Mouse (Mus musculus) retina, embryonic 14.5 days (tissue): Measurements from ENCODE around the gene Ablim2.

Experiments used
- DNase-seq: peaks from one replicate; pipeline ENCODE4 v3.0.0-alpha.2; 2015; ENCODE audit warnings: low spot score

Ablim2 gene

GRCm38 (mm10) chr5:35814334-35814941 lies 56.8 kb downstream of the Ablim2 start:
- DNase-seq: no peak

DNA sequence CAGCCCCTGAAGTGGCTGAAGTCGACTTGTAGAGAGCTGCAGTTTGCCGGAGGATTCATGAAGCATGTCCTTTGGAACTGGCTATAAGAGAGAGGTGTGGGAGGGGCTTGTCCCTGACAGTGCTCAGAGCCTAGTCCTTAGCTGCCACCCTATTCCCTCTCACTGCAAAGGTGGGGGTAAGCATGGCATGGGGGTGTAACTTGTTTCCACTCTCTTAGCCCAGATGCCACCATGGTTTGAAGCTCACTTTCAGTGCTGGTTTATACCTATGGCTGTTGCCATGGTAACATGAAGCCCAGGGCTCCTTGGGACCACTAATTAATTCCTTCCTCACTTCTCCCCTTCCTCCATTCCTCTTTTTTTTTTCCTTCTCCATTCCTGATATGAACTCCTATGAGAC lies 57.4 kb downstream of the Ablim2 start:
- no peak for DNase-seq

DNA sequence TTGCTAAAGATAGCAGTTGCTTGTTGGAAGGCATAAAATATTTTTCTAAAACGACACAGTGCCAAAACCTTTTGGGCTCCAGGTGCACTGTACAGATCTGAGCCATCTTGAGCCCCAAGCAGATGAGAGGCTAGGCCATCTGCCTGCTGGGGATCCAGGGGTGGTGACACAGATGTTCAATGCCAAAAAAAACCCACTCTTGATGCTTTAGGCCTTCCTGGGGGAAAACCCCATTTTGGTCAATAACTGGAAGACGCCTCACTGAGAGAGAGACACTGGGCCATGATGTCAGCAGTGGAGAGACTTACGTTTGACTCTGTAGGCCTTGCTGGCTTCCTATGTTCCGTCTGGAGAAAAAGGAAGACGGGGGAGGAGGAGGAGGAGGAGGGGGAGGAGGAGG lies 59.6 kb downstream of the Ablim2 start:
- DNase-seq: no peak

- no peak for DNase-seq
Measured at GRCm38 (mm10) chr5:35817882-35818281, 60.2 kb downstream of the Ablim2 start.

- DNase-seq: no peak
Measured at GRCm38 (mm10) chr5:35822721-35823120, 65.0 kb downstream of the Ablim2 start.

DNA sequence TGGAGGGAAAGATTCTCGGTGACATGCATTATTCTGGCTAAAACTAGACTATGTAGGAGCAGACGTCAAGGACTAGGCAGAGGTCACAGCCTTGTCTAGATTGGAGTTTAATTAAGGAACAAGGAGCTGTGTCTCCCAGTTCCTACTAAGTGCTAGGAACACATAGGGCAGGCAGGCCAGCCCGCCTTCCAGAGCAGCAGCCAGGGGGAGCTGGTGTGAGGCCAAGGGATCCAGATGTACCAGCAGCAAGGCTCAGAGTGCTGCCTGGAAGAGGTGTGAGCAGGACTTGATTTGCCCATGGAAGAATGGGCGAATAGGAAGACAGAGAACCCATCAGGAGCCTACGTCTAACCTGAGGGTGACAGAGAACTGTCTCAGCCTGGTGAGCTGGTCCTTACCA lies 68.8 kb downstream of the Ablim2 start:
- DNase-seq: no peak

DNA sequence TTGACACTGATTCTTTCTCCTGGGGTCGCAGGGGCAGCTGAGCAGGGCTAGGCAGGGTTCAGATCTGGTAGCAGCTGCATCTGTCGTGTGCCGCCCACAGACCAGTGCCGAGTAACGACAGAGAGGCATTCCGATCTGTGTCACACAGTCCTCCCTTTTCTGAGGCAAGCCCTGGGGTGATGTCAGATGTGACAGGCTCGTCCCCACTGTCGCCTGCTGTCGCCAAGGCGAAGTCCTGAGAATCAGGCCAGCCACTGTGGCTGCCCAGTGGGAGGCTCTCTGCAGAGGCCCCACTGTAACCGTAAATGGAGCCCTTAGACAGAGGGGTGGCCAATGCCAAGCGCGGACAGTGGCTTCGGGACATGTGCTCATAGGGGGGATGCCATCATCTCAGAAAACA lies 69.4 kb downstream of the Ablim2 start:
- peak; percentile 52 for DNase-seq

DNA sequence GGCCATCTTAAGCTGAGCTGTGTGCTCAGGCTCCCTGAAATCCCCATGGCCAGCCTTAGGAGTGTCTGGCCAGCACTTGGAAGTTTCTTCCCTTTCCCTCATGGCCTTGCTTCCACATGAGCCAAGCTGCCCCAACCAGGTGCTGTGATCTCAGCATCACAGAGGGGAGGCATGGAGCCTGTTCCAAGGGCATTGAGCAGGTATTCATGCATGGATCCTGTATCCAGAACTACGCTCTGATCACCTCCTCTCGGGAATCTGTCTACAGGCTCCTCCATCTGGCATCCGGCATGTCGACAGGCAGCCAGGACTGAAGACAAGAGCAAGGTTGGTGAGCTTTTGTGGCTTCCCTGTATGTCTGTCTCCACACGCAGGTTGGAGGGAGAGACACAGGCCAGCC lies 70.2 kb downstream of the Ablim2 start:
- no peak for DNase-seq

DNA sequence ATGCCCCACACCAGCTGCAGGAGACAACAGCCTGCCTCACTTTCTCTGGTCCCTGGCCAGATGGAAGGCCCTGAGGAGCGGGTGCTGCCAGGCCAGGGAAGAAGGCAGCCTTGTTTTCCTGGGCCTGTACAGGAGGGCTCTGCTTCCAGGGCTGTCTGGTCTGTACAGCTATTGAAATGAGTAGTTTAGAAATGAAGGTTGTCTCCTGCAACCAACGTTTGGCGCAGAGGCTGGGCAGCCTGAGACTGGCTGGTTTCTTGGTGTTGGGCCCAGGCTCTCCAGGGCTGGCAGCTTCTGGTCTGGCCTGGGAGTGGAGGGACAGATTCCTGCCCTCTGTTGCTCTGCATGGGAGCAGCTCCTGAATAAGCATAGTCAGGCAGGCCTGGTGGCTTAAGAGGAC lies 72.4 kb downstream of the Ablim2 start:
- DNase-seq: no peak

- no peak for DNase-seq
Measured at GRCm38 (mm10) chr5:35833881-35834280, 76.2 kb downstream of the Ablim2 start.

DNA sequence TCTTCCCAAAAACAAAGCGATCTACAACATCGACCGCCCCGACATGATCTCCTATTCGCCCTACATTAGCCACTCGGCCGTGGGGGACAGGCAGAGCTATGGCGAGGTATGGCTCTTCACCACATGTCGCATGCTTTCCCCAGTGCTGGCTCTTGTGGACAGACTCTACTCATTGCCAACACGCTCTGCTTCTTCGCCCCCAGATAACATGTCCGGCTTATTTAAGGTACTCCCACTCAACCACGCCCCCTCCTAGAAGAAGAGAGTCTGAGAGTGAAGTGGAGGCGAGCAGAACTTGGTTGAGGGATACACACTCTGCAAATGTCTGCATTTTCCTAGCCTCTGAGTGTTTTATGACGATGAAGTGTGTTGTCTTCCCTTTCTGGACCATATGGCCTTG lies 79.3 kb downstream of the Ablim2 start:
- DNase-seq: no peak

GRCm38 (mm10) chr5:35839262-35839661 lies 81.6 kb downstream of the Ablim2 start:
- DNase-seq: peak; percentile 49

DNA sequence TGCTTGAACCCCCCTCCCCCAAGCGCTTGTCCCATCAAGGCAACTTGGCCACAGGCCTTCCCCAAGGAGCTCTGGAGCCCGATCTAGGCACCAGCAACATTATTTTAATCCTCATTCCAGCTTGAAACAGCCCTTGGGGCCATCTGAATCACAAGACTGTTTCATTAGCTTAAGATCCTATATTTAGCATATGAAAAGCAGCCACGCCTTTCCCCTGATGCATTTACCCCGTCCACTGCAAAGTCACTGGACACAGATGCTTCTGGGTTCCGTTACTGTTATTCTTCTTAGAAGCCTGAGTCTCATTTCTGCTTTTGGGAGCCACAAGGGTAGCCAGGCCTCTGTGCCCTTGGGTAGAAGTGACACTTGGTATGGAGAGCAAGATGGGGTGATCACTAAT lies 93.8 kb downstream of the Ablim2 start:
- no peak for DNase-seq

DNA sequence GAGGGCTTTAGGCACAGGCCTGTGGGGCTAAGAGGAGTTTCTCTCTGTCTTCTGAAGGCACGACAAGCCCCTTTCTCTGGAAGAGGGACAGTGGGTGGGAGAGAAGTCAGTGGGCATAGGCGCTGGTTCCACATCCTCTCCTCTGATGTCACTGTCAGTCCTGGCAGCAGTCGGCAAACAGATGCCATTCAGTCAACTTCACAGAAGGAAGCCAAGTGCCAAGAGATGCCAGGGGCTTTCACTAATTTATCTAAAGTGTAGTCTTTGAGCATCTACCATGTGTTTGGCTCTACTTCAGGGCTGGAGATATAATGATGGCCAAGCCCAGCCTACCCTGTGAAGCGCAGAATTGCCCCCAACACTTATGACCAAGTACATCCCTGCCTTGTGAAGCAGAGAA lies 95.8 kb downstream of the Ablim2 start:
- DNase-seq: no peak

DNA sequence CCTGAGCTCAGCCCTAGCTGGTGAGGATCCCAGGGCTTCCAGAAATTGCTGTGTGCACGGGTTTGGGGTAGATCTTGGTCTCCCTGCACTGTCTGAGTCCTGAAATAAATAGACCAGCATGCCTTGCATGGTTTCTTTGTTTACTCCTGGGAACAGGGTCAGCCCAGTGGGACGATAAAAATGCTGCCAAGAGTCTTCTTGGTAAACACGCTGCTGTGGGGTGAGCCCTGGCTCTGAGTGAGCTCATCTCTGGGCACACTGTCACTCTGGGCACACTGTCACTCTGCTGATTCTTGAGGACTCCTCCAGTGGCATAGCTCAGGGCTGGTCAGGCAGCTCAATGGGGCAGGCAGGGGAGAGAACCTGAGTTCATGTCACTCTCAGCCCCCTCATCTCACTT lies 98.6 kb downstream of the Ablim2 start:
- no peak for DNase-seq

GRCm38 (mm10) chr5:35858069-35858468 lies 100.4 kb downstream of the Ablim2 start:
- peak; percentile 85 for DNase-seq

DNA sequence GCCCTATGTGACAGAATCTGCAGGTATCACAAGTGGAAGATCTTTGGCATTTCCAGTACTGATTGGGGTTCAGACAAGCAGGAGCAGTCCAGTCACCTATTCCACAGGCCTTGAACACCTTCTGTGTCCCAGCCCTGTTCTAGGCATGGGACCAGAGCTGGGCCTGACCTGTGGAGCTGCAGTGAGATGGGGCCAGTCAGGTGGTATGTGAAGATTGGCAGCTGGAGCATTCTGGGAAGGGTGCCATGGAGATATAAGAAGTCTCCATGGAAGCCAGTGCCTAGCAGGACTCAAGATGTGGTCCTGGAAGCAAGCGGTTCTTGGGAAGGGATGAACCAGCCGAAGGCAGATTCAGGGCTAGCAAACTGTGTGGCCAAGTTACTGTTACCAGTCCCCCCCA lies 103.8 kb downstream of the Ablim2 start:
- no peak for DNase-seq

GRCm38 (mm10) chr5:35869973-35870372 lies 112.3 kb downstream of the Ablim2 start:
- DNase-seq: no peak

DNA sequence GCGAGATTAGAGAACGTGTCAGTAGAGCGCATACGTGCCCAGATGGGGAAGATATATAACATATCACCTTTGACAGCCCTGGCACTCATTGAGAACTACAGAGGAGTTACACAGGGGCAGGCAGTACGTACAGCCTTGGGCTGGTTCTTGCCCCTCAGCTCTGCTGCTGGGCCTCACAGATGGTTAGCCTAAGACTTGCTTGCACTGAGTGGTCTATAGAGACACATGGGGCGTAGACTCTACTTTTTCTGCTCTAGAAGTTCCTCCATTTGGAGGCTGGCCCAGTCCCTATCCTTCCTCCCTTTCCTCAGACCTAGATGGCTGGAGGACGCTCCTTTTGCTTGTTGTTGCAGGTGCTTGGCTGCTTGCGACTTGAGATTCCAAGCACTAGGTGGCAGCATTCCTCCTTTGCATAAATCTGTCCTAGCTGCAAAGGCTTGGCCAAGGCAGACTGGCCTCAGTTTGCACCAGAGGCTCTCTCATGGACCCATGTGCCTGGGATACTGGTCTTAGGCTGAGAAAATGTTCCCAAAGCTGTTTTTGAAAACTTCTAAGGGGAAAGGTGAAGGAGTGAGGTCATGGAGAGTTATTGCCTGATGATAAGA lies 112.8 kb downstream of the Ablim2 start:
- DNase-seq: peak; percentile 91

- no peak for DNase-seq
Measured at GRCm38 (mm10) chr5:35873382-35873781, 115.7 kb downstream of the Ablim2 start.

- no peak for DNase-seq
Measured at GRCm38 (mm10) chr5:35876236-35876635, 118.6 kb downstream of the Ablim2 start.

DNA sequence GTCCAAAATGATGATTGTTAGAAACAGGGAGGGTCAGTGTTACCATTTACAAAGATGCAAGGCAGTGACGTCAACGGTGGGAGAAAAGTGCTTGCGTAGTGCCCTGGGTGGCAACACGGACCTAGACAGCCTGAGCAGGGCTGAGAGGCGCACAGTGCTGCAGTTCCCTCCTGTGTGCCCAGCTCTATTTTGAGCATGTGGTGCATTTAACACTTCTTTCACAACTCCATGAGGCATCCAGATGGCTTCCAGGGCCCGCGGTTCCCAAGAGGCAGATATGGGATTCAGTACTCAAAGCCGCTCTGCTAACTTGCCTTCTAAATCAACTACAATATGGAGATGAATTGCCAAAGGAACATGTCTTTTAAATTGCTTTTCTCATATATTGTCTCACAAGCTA lies 121.5 kb downstream of the Ablim2 start:
- no peak for DNase-seq

DNA sequence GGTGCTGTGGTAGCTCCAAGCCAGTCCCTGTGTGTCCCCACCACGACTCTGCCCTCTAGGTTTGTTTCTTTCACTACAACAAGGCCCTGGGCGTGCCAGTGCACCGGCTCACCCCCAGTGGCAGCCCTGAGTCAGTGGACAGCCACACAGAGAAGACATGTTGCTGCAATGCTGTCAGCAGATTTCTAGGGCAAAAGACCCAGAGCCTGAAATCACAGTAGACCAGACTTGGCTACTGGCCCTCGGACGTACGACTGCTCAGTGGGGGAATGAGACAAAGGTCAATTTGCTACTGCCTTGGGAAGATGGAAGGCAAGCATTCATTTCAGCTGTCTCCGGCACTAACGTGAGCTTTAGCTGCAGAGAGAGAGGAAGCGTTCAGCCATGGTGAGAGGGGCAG lies 124.7 kb downstream of the Ablim2 start:
- DNase-seq: no peak

- DNase-seq: peak; percentile 71
Measured at GRCm38 (mm10) chr5:35884262-35884661, 126.6 kb downstream of the Ablim2 start.
